Mouse (Mus musculus) CD4-positive, CD25-positive, alpha-beta regulatory T cell, adult 4 months (primary cell): ENCODE results near the gene 3110021N24Rik. TPM values are rescaled to one million over a fixed set of nuclear protein-coding genes. Genes with fewer than 3 reads are reported as not detected.

Experiments used
- ATAC-seq: one replicate; pipeline ENCODE4 v1.8.0; 2017
- polyA plus RNA-seq, 2 experiments: library from polyadenylated mRNA; unstranded; fragments of 100-300 nt; shearing (Covaris generic); gene quantifications; one replicate each; pipeline ENCODE4 v1.2.1; 2017

3110021N24Rik gene
- polyA plus RNA-seq, 2 experiments from 2014 or later, result not detected

GRCm38 (mm10) chr4:108798083-108798830, 78.8 kb downstream of the 3110021N24Rik start:
- peak; percentile 72 for ATAC-seq

- no peak for ATAC-seq
Measured at GRCm38 (mm10) chr4:108803535-108803934, 84.1 kb downstream of the 3110021N24Rik start.

GRCm38 (mm10) chr4:108811142-108811541, 91.7 kb downstream of the 3110021N24Rik start:
- no peak for ATAC-seq

- no peak for ATAC-seq
Measured at GRCm38 (mm10) chr4:108811550-108811949, 92.1 kb downstream of the 3110021N24Rik start.

GRCm38 (mm10) chr4:108825677-108826076, 106.2 kb downstream of the 3110021N24Rik start:
- ATAC-seq, result no peak

- ATAC-seq, result no peak
Measured at GRCm38 (mm10) chr4:108826096-108826495, 106.6 kb downstream of the 3110021N24Rik start.

- ATAC-seq, result no peak
Measured at GRCm38 (mm10) chr4:108826643-108827042, 107.2 kb downstream of the 3110021N24Rik start.

- ATAC-seq, result no peak
Measured at GRCm38 (mm10) chr4:108830698-108831097, 111.2 kb downstream of the 3110021N24Rik start.

Other genes starting within 250 kb of the 3110021N24Rik start
- 10 to 100 TPM; 64.6 to 64.9 TPM for gene Prpf38a, start 140.3 kb upstream of the 3110021N24Rik start, polyA plus RNA-seq
- gene Orc1, start 140.2 kb upstream of the 3110021N24Rik start, polyA plus RNA-seq, result 1 to 10 TPM; 2.7 to 3.0 TPM
- 10 to 100 TPM; 31.4 to 62.3 TPM for gene Cc2d1b, start 99.7 kb upstream of the 3110021N24Rik start, polyA plus RNA-seq
- 1 to 10 TPM in 1 of 2 experiments, under 1 TPM in 1; 0.87 to 1.6 TPM for gene Zfyve9, start 61.1 kb downstream of the 3110021N24Rik start, polyA plus RNA-seq
- gene Btf3l4, start 114.0 kb downstream of the 3110021N24Rik start, polyA plus RNA-seq, result 10 to 100 TPM; 47.5 to 65.2 TPM
- 10 to 100 TPM; 58.1 to 68.8 TPM for gene Txndc12, start 115.0 kb downstream of the 3110021N24Rik start, polyA plus RNA-seq
- gene Kti12, start 128.1 kb downstream of the 3110021N24Rik start, polyA plus RNA-seq, result 10 to 100 TPM in 1 of 2 experiments, 1 to 10 TPM in 1; 8.1 to 13.5 TPM
- gene A730015C16Rik, start 129.0 kb downstream of the 3110021N24Rik start, polyA plus RNA-seq, result not detected
- gene Rab3b, start 159.4 kb downstream of the 3110021N24Rik start, polyA plus RNA-seq, result not detected